Mouse (Mus musculus): ENCODE results near the gene Ncam1. TPM values are rescaled to one million over a fixed set of nuclear protein-coding genes. Genes with fewer than 3 reads are reported as not detected.

Gene Ncam1
- polyA plus RNA-seq, 1 experiment = not detected

DNA sequence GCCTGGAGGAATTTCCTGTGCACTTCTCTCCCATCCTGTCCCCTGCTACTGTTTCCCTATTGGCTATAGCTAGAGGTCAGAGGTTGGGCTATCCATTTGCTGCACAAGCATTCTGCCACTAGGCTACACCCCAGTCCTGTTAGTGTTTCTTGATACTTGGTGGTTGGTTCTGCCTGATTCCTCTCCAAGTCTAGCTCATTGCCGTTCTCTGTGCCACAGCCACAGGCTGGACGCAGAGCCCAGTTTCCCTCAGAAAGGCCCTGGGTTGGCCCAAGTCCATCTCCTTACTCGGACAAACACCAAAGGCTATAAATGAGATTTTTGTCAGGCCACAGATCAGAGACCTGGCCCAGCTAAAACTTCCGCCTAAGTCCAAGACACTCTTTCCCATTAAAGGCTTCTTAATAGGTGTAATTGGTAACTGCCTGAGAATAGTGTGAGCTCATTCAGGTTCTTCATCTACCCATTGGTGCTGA is 140.3 kb downstream of the Ncam1 start:
- WGBS = 62% methylated on average over 4 of the region's 4 CpGs
- no peak overlapping the region for H3K4me3 ChIP-seq (ENCODE audit: insufficient read depth, low read depth, low read length)
- H3K4me1 ChIP-seq (ENCODE audit: control insufficient read depth, insufficient read depth, low read length) = peaks cover 5% of the 10 kb centered on the region; the same call in 1 of the 2 replicates
- H3K27ac ChIP-seq (ENCODE audit: insufficient read depth, low read depth, low read length) = peak overlapping the region; percentile 36; the same call in 1 of the 2 replicates
- no peak for TF ChIP-seq CTCF (IDR thresholded peaks at IDR 0.05; ENCODE audit: insufficient read depth, low read depth, low read length)
- TF ChIP-seq POLR2A (IDR thresholded peaks at IDR 0.05; ENCODE audit: insufficient read depth, low read depth, low read length) = no peak

DNA sequence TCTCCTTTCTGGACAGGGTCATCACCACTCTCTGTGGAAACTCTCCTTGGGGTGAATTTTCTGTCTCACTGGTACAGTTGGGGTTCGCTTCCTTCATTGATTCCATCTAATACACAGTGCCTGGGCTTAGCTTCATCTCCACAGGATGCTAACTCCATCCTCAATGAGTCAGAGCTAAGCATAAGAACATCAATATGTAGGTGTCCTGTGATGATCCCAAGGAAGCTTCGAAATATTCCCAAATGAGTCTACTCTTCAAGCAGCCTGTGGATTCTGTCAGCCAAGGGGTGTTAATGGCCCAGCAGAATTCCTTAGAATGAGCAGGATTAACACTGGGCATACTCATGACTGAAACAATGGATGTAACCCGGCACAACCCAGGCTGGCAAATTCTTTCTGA is 144.3 kb downstream of the Ncam1 start:
- 60% methylated on average over 3 of the region's 3 CpGs for WGBS
- Histone ChIP-seq H3K4me3 (ENCODE audit: insufficient read depth, low read depth, low read length) (no peak overlapping the region), H3K27ac (ENCODE audit: insufficient read depth, low read depth, low read length) (no peak overlapping the region; the same call in 1 of the 2 replicates), H3K4me1 (ENCODE audit: control insufficient read depth, insufficient read depth, low read length) (no peaks in the 10 kb centered on the region)
- no peak for TF ChIP-seq CTCF (IDR thresholded peaks at IDR 0.05; ENCODE audit: insufficient read depth, low read depth, low read length)
- TF ChIP-seq POLR2A (IDR thresholded peaks at IDR 0.05; ENCODE audit: insufficient read depth, low read depth, low read length) = no peak

DNA sequence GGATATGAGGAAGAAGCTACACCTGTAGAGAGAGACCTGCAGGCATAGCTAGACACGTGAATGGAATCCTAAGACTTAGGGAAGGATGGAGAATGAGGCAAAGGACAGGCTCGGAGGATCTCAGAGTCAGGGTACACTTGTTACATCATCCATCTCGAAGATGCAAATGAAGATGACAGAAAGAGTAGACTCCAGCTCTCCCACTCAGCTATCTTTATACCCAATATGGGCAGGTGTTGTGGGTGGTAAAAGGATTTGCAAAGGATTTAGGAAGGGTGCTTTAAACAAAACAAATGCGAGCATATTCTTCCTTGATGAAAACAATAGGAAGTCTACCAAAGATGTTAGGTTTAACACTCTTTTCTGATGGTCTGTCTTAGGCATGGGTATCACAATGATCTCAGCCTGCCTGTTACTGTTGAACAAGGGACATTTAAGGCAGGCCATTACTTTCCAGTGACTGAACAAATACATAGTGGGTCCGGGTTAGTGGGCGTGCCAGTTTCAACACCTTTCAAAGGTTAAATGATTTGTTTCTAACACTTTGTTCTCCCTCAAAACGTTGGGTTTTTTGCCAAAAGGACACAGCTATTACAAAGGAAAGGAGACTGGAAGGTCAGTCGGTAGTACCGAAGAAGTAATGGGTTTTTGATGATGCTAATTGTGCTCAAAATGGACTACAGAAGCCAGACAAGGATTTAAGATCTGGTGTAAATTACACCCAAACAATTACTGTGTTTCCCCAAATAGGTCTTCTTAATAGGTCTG is 145.1 kb downstream of the Ncam1 start:
- Histone ChIP-seq H3K4me3 (ENCODE audit: insufficient read depth, low read depth, low read length) (no peak overlapping the region), H3K4me1 (ENCODE audit: control insufficient read depth, insufficient read depth, low read length) (no peaks in the 10 kb centered on the region), H3K27ac (ENCODE audit: insufficient read depth, low read depth, low read length) (no peak overlapping the region)
- 71% methylated on average over 9 of the region's 9 CpGs for WGBS
- TF ChIP-seq POLR2A (IDR thresholded peaks at IDR 0.05; ENCODE audit: insufficient read depth, low read depth, low read length) (no peak), CTCF (IDR thresholded peaks at IDR 0.05; ENCODE audit: insufficient read depth, low read depth, low read length) (no peak)

DNA sequence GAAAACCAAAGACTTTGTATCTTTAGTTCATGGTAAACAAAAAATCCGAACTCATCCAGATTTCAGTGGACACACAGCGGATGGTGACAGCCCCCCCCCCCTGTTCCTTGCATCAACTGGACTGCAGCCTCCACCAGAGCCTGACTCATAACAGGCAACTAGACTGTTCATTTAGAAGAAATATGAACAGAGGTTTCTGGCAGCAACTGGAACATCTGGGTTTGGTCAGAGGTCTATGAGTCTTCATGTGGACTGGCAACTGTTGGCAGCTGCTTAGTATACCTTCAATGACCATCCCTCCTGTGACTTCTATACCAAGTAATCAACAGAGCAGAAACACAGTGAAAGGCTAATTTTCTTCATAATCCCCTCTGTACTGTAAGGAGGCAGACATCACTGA is 154.4 kb downstream of the Ncam1 start:
- 93% methylated on average over 2 of the region's 2 CpGs for WGBS
- TF ChIP-seq POLR2A (IDR thresholded peaks at IDR 0.05; ENCODE audit: insufficient read depth, low read depth, low read length) = no peak
- TF ChIP-seq CTCF (IDR thresholded peaks at IDR 0.05; ENCODE audit: insufficient read depth, low read depth, low read length) = no peak
- Histone ChIP-seq H3K4me1 (ENCODE audit: control insufficient read depth, insufficient read depth, low read length) (peaks cover 14% of the 10 kb centered on the region), H3K27ac (ENCODE audit: insufficient read depth, low read depth, low read length) (no peak overlapping the region), H3K4me3 (ENCODE audit: insufficient read depth, low read depth, low read length) (no peak overlapping the region)

DNA sequence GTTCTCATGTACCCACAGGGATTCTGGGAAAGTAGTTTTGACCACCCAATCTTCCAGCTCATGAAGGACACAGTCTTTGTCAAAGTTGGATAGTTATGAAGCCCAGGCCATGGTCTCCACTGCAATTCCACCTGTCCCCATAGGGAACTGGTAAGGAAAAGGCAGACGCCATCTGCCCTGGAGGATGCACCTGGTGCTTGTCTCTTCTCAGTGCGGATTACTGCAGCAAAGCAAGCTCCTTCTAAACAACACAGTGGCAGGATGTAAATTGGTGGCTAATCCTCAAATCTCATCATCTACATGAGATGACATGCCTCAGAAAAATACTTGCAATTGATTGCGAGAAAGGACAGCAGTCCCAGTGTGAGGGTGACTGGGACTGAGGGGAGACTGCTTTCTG is 158.0 kb downstream of the Ncam1 start:
- peaks cover 20% of the 10 kb centered on the region for H3K4me1 ChIP-seq (ENCODE audit: control insufficient read depth, insufficient read depth, low read length)
- no peak for TF ChIP-seq CTCF (IDR thresholded peaks at IDR 0.05; ENCODE audit: insufficient read depth, low read depth, low read length)
- no peak for TF ChIP-seq POLR2A (IDR thresholded peaks at IDR 0.05; ENCODE audit: insufficient read depth, low read depth, low read length)
- H3K27ac ChIP-seq (ENCODE audit: insufficient read depth, low read depth, low read length) = no peak overlapping the region
- 85% methylated on average over 3 of the region's 3 CpGs for WGBS
- H3K4me3 ChIP-seq (ENCODE audit: insufficient read depth, low read depth, low read length) = no peak overlapping the region

DNA sequence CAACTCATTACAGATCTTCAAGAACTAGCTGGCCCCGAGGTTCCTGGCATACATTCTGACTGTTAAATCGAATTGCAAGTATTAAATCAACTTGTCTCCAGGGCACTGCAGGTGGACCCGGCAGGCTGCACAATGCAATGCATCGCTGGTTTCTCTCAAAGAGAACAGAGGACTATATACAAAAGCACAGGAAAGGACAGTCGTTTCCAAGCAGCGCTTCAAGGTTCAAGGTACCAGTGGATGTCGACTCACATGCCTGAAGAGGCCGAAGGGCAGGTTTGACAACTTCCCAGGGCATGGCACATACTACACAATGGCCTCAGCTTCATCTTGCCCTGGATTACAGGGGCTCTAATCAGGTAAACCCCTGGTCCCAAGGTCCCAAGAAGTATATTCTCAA is 158.6 kb downstream of the Ncam1 start:
- H3K27ac ChIP-seq (ENCODE audit: insufficient read depth, low read depth, low read length) = no peak overlapping the region
- TF ChIP-seq POLR2A (IDR thresholded peaks at IDR 0.05; ENCODE audit: insufficient read depth, low read depth, low read length) = no peak
- TF ChIP-seq CTCF (IDR thresholded peaks at IDR 0.05; ENCODE audit: insufficient read depth, low read depth, low read length) = no peak
- 52% methylated on average over 8 of the region's 8 CpGs for WGBS
- peaks cover 22% of the 10 kb centered on the region for H3K4me1 ChIP-seq (ENCODE audit: control insufficient read depth, insufficient read depth, low read length)
- no peak overlapping the region for H3K4me3 ChIP-seq (ENCODE audit: insufficient read depth, low read depth, low read length)

DNA sequence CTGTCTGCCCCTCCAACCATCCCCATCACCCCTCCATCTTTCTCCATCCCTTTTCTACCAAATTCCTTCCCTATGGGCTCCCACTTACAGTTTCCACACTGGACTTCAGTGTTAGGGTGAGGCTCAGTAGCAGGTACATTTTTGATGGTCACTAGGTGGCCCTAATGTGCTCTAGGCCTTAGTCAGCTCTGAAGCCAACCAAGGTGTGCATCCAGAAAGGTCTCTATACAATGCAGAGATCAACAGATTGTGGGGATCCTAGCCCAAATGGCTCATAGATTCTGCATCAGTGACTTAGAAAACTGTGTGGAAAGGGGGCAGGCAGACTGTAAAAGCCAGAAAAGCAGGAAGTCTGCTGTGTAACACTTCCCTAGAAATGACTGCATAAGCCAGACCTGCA is 160.8 kb downstream of the Ncam1 start:
- no peak overlapping the region for H3K4me3 ChIP-seq (ENCODE audit: insufficient read depth, low read depth, low read length)
- no peak overlapping the region for H3K27ac ChIP-seq (ENCODE audit: insufficient read depth, low read depth, low read length)
- TF ChIP-seq CTCF (IDR thresholded peaks at IDR 0.05; ENCODE audit: insufficient read depth, low read depth, low read length) (no peak), POLR2A (IDR thresholded peaks at IDR 0.05; ENCODE audit: insufficient read depth, low read depth, low read length) (no peak)

DNA sequence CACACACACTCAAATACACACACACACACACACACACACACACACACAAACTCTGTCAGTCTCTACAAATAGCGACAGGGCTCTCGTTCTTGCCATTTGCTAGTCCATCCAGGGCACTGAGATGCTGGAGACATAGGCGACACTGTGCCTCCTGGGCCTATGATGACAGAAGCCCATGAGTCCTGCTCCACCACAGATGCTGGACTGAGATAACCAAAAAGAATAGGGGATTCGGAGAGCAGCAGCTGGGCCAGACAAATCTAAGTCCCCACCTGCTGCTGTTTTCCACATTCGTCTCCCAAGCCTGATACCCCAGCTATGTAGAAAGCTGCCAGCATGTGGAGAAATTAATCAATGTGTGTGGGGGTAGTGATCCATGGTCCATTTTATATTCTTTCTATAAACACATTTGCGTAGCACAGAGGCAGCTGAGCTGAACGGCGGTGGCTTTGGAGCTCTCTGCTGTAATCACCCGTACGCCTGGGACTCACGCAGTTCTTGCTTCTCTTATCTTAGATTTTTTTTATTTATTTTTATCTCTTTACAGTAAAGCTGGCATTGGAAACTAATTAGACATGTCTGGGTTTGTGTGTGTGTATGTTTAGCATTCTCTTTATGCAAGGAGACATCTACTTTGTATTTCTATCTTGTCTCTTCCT is 162.9 kb downstream of the Ncam1 start:
- Histone ChIP-seq H3K4me3 (ENCODE audit: insufficient read depth, low read depth, low read length) (no peak overlapping the region), H3K27ac (ENCODE audit: insufficient read depth, low read depth, low read length) (peak overlapping the region; percentile 17; the same call in 1 of the 2 replicates), H3K4me1 (ENCODE audit: control insufficient read depth, insufficient read depth, low read length) (peaks cover 9% of the 10 kb centered on the region)
- TF ChIP-seq CTCF (IDR thresholded peaks at IDR 0.05; ENCODE audit: insufficient read depth, low read depth, low read length) (no peak), POLR2A (IDR thresholded peaks at IDR 0.05; ENCODE audit: insufficient read depth, low read depth, low read length) (no peak)
- 57% methylated on average over 11 of the region's 11 CpGs for WGBS

More for the DNA sequence above, 160.8 kb downstream of the Ncam1 start:
- H3K4me1 ChIP-seq (ENCODE audit: control insufficient read depth, insufficient read depth, low read length) = peaks cover 17% of the 10 kb centered on the region

DNA sequence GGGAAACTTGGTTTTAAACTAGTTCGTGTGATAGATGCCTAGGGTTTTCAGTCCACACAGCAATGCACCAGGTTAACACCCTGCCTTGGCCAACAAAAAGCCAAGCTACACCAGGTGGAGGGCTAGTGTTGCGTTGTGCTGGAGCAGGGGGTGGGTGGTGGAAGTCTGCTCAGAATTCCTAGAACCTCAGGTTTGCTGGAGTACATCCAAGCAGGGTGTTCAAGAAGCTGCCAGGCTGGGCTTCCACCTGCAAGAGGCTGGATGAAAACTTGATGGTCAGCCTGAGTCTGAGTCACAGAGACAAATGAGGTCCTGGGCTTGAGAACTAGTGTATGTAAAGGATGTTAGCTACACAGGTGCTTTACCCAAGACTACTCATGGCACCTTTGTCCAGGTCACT is 166.1 kb downstream of the Ncam1 start:
- H3K4me1 ChIP-seq (ENCODE audit: control insufficient read depth, insufficient read depth, low read length) = peaks cover 9% of the 10 kb centered on the region
- no peak overlapping the region for H3K4me3 ChIP-seq (ENCODE audit: insufficient read depth, low read depth, low read length)
- H3K27ac ChIP-seq (ENCODE audit: insufficient read depth, low read depth, low read length) = no peak overlapping the region
- WGBS = 86% methylated on average over 2 of the region's 2 CpGs
- TF ChIP-seq CTCF (IDR thresholded peaks at IDR 0.05; ENCODE audit: insufficient read depth, low read depth, low read length) (no peak), POLR2A (IDR thresholded peaks at IDR 0.05; ENCODE audit: insufficient read depth, low read depth, low read length) (no peak)

Measured in olfactory bulb, adult 2 months (tissue).